ENCODE assay signal across 22 mouse cellular contexts in genomic region chr7:83965181-83965580, GRCm38 (mm10).
A peak's percentile ranks its signal among the peaks of the same experiment; 100 is the strongest.
DNase-seq lines count a peak whose midpoint lies in the region; ATAC-seq lines count a peak whose summit lies in the region.
"Had no signal": no experiment of that assay in that cellular context is flagged by ENCODE, and none has a peak within 500 bp of the region (broad histone marks: within the 10 kb centered on the region; RNA-seq: fewer than 3 reads in every experiment).

No protein-coding gene starts in this region.

- no peak for ATAC-seq in kidney, embryonic 15.5 days (replicated peaks; ENCODE audit: low FRiP score)
- ATAC-seq: CD4-positive, CD25-positive, alpha-beta regulatory T cell, adult 4 months; forebrain, embryonic 14.5 days had no signal

- H3K9ac ChIP-seq in kidney, embryonic 15.5 days, result no peak overlapping the region
- H3K9ac ChIP-seq: embryonic facial prominence, embryonic 15.5 days; heart, embryonic 12.5 days; hindbrain, embryonic 14.5 days had no signal

- no peaks in the 10 kb centered on the region for H3K36me3 ChIP-seq in kidney, embryonic 15.5 days
- H3K36me3 ChIP-seq: embryonic facial prominence, embryonic 15.5 days; forebrain, embryonic 10.5 days; G1E; heart, embryonic 12.5 days; hindbrain, embryonic 10.5 days had no signal

- intact Hi-C loops in gastrocnemius, postnatal 14 days (cut with DNase I; ENCODE audit: low total_unique reads), result no loop called here

- H3K27me3 ChIP-seq in kidney, embryonic 15.5 days, result no peaks in the 10 kb centered on the region
- H3K27me3 ChIP-seq: embryonic facial prominence, embryonic 15.5 days; heart, embryonic 12.5 days had no signal

- H3K4me3 ChIP-seq in kidney, embryonic 15.5 days (replicated peaks), result no peak overlapping the region
- H3K4me3 ChIP-seq: embryonic facial prominence, embryonic 15.5 days; erythroblast, embryonic 14.5 days; forebrain, embryonic 10.5 days; heart, embryonic 12.5 days; hindbrain, embryonic 10.5 days had no signal

- peak; percentile 26 to 72 for DNase-seq in adrenal gland, adult (ENCODE audit: inconsistent age in 2 of 2, low spot score in 1 of 2)
- no peak for DNase-seq in adrenal gland, adult 8-10 months
- peak; percentile 22 for DNase-seq in gastrocnemius, adult 18-20 months (ENCODE audit: low spot score)
- no peak for DNase-seq in gastrocnemius, postnatal 14 days
- DNase-seq in kidney, adult 8-10 months, result peak; percentile 4 to 51
- peak; percentile 24 for DNase-seq in adipocyte (ENCODE audit: low spot score)
- DNase-seq: adrenal gland, postnatal 14 days; B cell, adult 2 months; cerebellum, adult 11 months; cerebellum, adult 8-10 months; embryo, embryonic 11 days; gastrocnemius, postnatal 10 days had no signal

- H3K4me1 ChIP-seq in kidney, embryonic 15.5 days, result no peaks in the 10 kb centered on the region
- H3K4me1 ChIP-seq: embryonic facial prominence, embryonic 15.5 days; forebrain, embryonic 10.5 days; hindbrain, embryonic 10.5 days had no signal

- H3K27ac ChIP-seq in kidney, embryonic 15.5 days, result no peak overlapping the region
- H3K27ac ChIP-seq: embryonic facial prominence, embryonic 15.5 days; forebrain, embryonic 10.5 days; hindbrain, embryonic 10.5 days; hindbrain, embryonic 14.5 days had no signal

- H3K9me3 ChIP-seq in kidney, embryonic 15.5 days (replicated peaks), result no peaks in the 10 kb centered on the region
- H3K9me3 ChIP-seq: embryonic facial prominence, embryonic 15.5 days; forebrain, embryonic 10.5 days; G1E; heart, embryonic 12.5 days; hindbrain, embryonic 10.5 days had no signal

- no peak overlapping the region for H3K4me2 ChIP-seq in kidney, embryonic 15.5 days
- H3K4me2 ChIP-seq: embryonic facial prominence, embryonic 15.5 days; heart, embryonic 12.5 days; hindbrain, embryonic 14.5 days had no signal

Comparison
In these comparisons a context has a peak if more than half of its experiments do, and no peak if none do; other contexts are left out.
1. DNase-seq: peak in adrenal gland, adult (2 of 2), gastrocnemius, adult 18-20 months (single experiment), kidney, adult 8-10 months (2 of 2) and adipocyte (single experiment); none in adrenal gland, adult 8-10 months (single experiment) and gastrocnemius, postnatal 14 days (single experiment).